Mouse (Mus musculus) heart, postnatal 0 days (tissue): ENCODE results near the gene Hibadh. TPM values are rescaled to one million over a fixed set of nuclear protein-coding genes. Genes with fewer than 3 reads are reported as not detected.
"Not testable (repeated sequence)": the region's sequence is repeated elsewhere in the genome, so short reads cannot be mapped to it uniquely, and the experiment has no call there.

Experiments
- ATAC-seq: fragments of 200-750 bp; cut with Nextera tagmentation; 2 replicates; pipeline ENCODE4 v1.8.0; 2017; ENCODE audit warnings: low read depth, moderate number of reproducible peaks, moderate library complexity; ENCODE audit not compliant: insufficient read depth
- DNase-seq: peaks from one replicate; pipeline ENCODE4 v3.0.0-alpha.2; 2016; ENCODE audit warnings: low spot score
- H3K27ac ChIP-seq: fragments of 300-500 bp; sonication (generic); 2 replicates; pipeline ENCODE4 v1.5.1; 2014; ENCODE audit warnings: low read depth, mild to moderate bottlenecking
- H3K27me3 ChIP-seq: fragments of 300-500 bp; sonication (generic); 2 replicates; pipeline ENCODE4 v1.6.1; 2014; ENCODE audit warnings: low read length, mixed read lengths; ENCODE audit not compliant: control insufficient read depth, insufficient read depth
- H3K36me3 ChIP-seq: fragments of 300-500 bp; sonication (generic); replicated peaks from 2 replicates; pipeline ENCODE4 v1.6.1; 2014; ENCODE audit warnings: low read length, mixed read lengths; ENCODE audit not compliant: control insufficient read depth, insufficient read depth
- H3K4me1 ChIP-seq: fragments of 300-500 bp; sonication (generic); 2 replicates; pipeline ENCODE4 v1.6.1; 2014; ENCODE audit warnings: antibody characterized with exemption; ENCODE audit not compliant: control insufficient read depth, insufficient read depth
- H3K4me2 ChIP-seq: fragments of 300-500 bp; sonication (generic); 2 replicates; pipeline ENCODE4 v1.6.1; 2014; ENCODE audit warnings: low read depth, mild to moderate bottlenecking, low read length, moderate library complexity
- H3K4me3 ChIP-seq: fragments of 300-500 bp; sonication (generic); 2 replicates; pipeline ENCODE4 v1.5.1; 2014; ENCODE audit warnings: low read depth, low read length
- H3K9ac ChIP-seq: fragments of 300-500 bp; sonication (generic); replicated peaks from 2 replicates; pipeline ENCODE4 v1.6.1; 2014; ENCODE audit warnings: low read depth, low read length, mixed read lengths
- H3K9me3 ChIP-seq: fragments of 300-500 bp; sonication (generic); replicated peaks from 2 replicates; pipeline ENCODE4 v1.6.1; 2016; ENCODE audit warnings: low read length; ENCODE audit not compliant: control insufficient read depth
- CTCF ChIP-seq: IDR thresholded peaks from 2 replicates; pipeline ENCODE4 v1.5.1; 2016; ENCODE audit warnings: antibody characterized with exemption, control low read depth, low read depth
- EP300 ChIP-seq: IDR thresholded peaks from 2 replicates; pipeline ENCODE4 v1.6.1; 2016; ENCODE audit warnings: antibody characterized with exemption, low read depth
- WGBS: fragments of 180-500 bp; shearing (Covaris S2); extraction: QIAGEN DNeasy Blood & Tissue Kit; methylation state at CpG from one replicate; pipeline ENCODE4 v1.1.7; 2014; 5-methylcytosine and 5-hydroxymethylcytosine counted together
- polyA plus RNA-seq: library from polyadenylated mRNA; unstranded; fragments of >200 nt; fragmentation: Nextera tagmentation; extraction: Ambion mirVana; gene quantifications from 2 replicates; pipeline ENCODE4 v1.2.1, GENCODE M21; 2015
- total RNA-seq: library from RNA; depleted of rRNA; stranded (reverse); fragments of >200 nt; gene quantifications from 2 replicates; pipeline ENCODE4 v1.2.3, GENCODE M21; 2014; ENCODE audit warnings: low replicate concordance

Gene Hibadh
- total and polyA plus RNA-seq, 2 experiments from 2014 or later, result 111 to 228 TPM

DNA sequence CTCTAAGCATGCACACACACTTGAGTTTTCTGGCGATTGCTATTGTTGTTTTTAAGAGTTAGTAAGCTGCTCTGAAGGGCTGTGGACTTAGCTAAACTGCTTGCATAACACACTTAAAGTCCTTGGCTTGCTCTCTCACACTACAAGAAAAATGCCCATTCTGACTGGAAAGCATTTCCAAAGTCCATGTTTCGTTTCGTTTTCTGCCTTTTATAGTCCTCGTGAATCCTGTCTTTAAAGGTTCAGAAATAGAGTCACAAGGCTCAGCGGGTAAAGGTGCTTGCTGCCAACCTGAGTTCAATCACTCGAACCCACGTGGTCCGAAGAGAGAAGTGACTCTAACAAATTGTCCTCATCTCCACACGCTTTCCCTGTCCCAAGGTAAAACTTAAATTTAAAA, 39.4 kb upstream of the Hibadh start:
- Histone ChIP-seq H3K4me1 (no peaks in the 10 kb centered on the region), H3K36me3 (no peaks in the 10 kb centered on the region), H3K4me2 (no peak overlapping the region), H3K9ac (no peak overlapping the region), H3K27ac (no peak overlapping the region), H3K9me3 (no peaks in the 10 kb centered on the region), H3K27me3 (no peaks in the 10 kb centered on the region), H3K4me3 (no peak overlapping the region)
- ATAC-seq (no peak), DNase-seq (no peak)
- TF ChIP-seq CTCF, result no peak
- no peak for TF ChIP-seq EP300
- 75% methylated on average over 9 of the region's 9 CpGs for WGBS

GRCm38 (mm10) chr6:52677534-52677933, 37.3 kb upstream of the Hibadh start:
- H3K9me3 ChIP-seq, ATAC-seq, H3K27me3 ChIP-seq, H3K4me2 ChIP-seq, H3K36me3 ChIP-seq, H3K9ac ChIP-seq, H3K27ac ChIP-seq, DNase-seq, H3K4me1 ChIP-seq, H3K4me3 ChIP-seq: not testable (repeated sequence)
- 80% methylated on average over 4 of the region's 4 CpGs for WGBS

- Histone ChIP-seq H3K27ac (peak overlapping the region; percentile 17; the same call in 1 of the 2 replicates), H3K27me3 (no peaks in the 10 kb centered on the region), H3K4me1 (no peaks in the 10 kb centered on the region), H3K9ac (no peak overlapping the region), H3K4me3 (no peak overlapping the region), H3K36me3 (no peaks in the 10 kb centered on the region), H3K4me2 (no peak overlapping the region), H3K9me3 (no peaks in the 10 kb centered on the region)
- TF ChIP-seq EP300 (no peak), CTCF (no peak)
- WGBS, result 56% methylated on average over 4 of the region's 4 CpGs
- DNase-seq (peak; percentile 14), ATAC-seq (no peak)
These were observed 35.2 kb upstream of the Hibadh start for GRCm38 (mm10) chr6:52675222-52675921.

DNA sequence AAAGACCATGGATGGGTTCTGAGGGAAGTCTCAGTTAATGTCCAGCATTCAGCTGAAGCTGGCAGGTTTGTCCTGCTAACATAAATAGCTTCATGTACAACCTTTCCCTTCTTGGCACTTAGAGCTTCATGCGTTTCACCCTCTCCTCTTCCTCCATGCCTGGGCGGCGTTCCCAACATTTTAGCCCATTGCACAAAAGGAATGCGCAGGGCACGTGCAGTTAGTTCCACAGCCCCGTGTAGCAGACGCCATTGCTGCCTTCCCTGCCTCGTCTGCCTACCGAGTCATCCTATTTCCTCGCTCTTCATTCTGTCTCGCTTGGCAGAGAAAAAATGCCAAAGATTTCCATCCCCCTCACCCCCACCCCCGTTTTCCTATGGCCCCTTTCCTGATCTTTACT, 34.4 kb upstream of the Hibadh start:
- 63% methylated on average over 12 of the region's 12 CpGs for WGBS
- no peak overlapping the region for H3K9ac ChIP-seq
- no peak for TF ChIP-seq EP300
- TF ChIP-seq CTCF, result no peak

DNA sequence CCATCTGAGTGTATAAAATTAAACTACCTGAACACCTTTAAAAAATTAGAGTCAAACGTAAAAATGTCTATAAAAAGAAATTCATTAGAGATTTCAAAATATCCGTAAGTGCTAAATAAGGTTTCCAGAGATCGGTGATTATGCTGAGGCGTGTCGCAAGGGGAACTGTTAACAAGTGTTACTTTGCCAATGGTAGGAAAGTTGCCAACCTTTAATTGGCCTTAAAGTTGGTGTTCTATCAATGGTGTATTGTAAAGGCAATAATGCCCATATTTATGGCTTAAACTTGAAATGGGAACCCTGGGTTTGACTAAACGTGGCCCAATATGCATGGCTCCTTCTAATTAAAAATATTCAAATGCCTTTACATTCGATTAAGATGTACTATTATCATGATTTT, 33.5 kb upstream of the Hibadh start:
- TF ChIP-seq CTCF (no peak), EP300 (no peak)
- no peak overlapping the region for H3K4me2 ChIP-seq
- H3K36me3 ChIP-seq, result no peaks in the 10 kb centered on the region
- H3K9me3 ChIP-seq, result no peaks in the 10 kb centered on the region
- 79% methylated on average over 7 of the region's 7 CpGs for WGBS
- H3K4me3 ChIP-seq, result no peak overlapping the region
- DNase-seq, result no peak
- no peak for ATAC-seq
- H3K27ac ChIP-seq, result no peak overlapping the region
- H3K27me3 ChIP-seq, result no peaks in the 10 kb centered on the region
- no peak overlapping the region for H3K9ac ChIP-seq
- no peaks in the 10 kb centered on the region for H3K4me1 ChIP-seq

More for the DNA sequence above, 34.4 kb upstream of the Hibadh start:
- Histone ChIP-seq H3K27me3 (no peaks in the 10 kb centered on the region), H3K4me3 (no peak overlapping the region), H3K9me3 (no peaks in the 10 kb centered on the region), H3K36me3 (no peaks in the 10 kb centered on the region), H3K27ac (no peak overlapping the region), H3K4me2 (no peak overlapping the region), H3K4me1 (no peaks in the 10 kb centered on the region)
- DNase-seq (no peak), ATAC-seq (no peak)

- Histone ChIP-seq H3K4me2 (no peak overlapping the region), H3K36me3 (no peaks in the 10 kb centered on the region), H3K27me3 (no peaks in the 10 kb centered on the region), H3K9me3 (no peaks in the 10 kb centered on the region), H3K9ac (no peak overlapping the region), H3K4me1 (no peaks in the 10 kb centered on the region), H3K4me3 (no peak overlapping the region), H3K27ac (no peak overlapping the region)
- ATAC-seq (no peak), DNase-seq (no peak)
- WGBS, result 58% methylated on average over 2 of the region's 2 CpGs
- TF ChIP-seq CTCF (no peak), EP300 (no peak)
These were observed 32.4 kb upstream of the Hibadh start for GRCm38 (mm10) chr6:52672539-52672938.
